Mouse (Mus musculus) embryonic facial prominence, embryonic 15.5 days (tissue): ENCODE measurements around the gene Uhrf2. TPM values are rescaled to one million over a fixed set of nuclear protein-coding genes. Genes with fewer than 3 reads are reported as not detected.

ENCODE experiments used
- ATAC-seq: fragments of 200-750 bp; cut with Nextera tagmentation; 2 replicates; pipeline ENCODE4 v1.8.0; 2017; ENCODE audit warnings: low read depth, moderate TSS enrichment; ENCODE audit not compliant: insufficient number of reproducible peaks, low FRiP score, low TSS enrichment
- H3K27ac ChIP-seq: fragments of 300-500 bp; sonication (generic); replicated peaks from 2 replicates; pipeline ENCODE4 v1.5.1; 2015; ENCODE audit warnings: mild to moderate bottlenecking, inconsistent platforms
- H3K27me3 ChIP-seq: fragments of 300-500 bp; sonication (generic); 2 replicates; pipeline ENCODE4 v1.6.1; 2015; ENCODE audit warnings: inconsistent platforms
- H3K36me3 ChIP-seq: fragments of 300-500 bp; sonication (generic); 2 replicates; pipeline ENCODE4 v1.6.1; 2015; ENCODE audit warnings: mild to moderate bottlenecking, inconsistent platforms
- H3K4me1 ChIP-seq: fragments of 300-500 bp; sonication (generic); 2 replicates; pipeline ENCODE4 v1.6.1; 2015; ENCODE audit warnings: inconsistent platforms
- H3K4me2 ChIP-seq: fragments of 300-500 bp; sonication (generic); replicated peaks from 2 replicates; pipeline ENCODE4 v1.6.1; 2015; ENCODE audit warnings: mild to moderate bottlenecking, inconsistent platforms
- H3K4me3 ChIP-seq: fragments of 300-500 bp; sonication (generic); replicated peaks from 2 replicates; pipeline ENCODE4 v1.5.1; 2015; ENCODE audit warnings: mild to moderate bottlenecking, inconsistent platforms
- H3K9ac ChIP-seq: fragments of 300-500 bp; sonication (generic); 2 replicates; pipeline ENCODE4 v1.6.1; 2015; ENCODE audit warnings: inconsistent platforms
- H3K9me3 ChIP-seq: fragments of 300-500 bp; sonication (generic); replicated peaks from 2 replicates; pipeline ENCODE4 v1.6.1; 2016; ENCODE audit warnings: inconsistent platforms
- WGBS: fragments of 180-500 bp; shearing (Covaris S2); methylation state at CpG from one replicate; pipeline ENCODE4 v1.1.7; 2015; 5-methylcytosine and 5-hydroxymethylcytosine counted together
- polyA plus RNA-seq: library from polyadenylated mRNA; unstranded; fragments of >200 nt; fragmentation: Nextera tagmentation; extraction: Ambion mirVana; gene quantifications from 2 replicates; pipeline ENCODE4 v1.2.1, GENCODE M21; 2015

Gene Uhrf2
- polyA plus RNA-seq, 1 experiment from 2014 or later = 65.7 TPM

GRCm38 (mm10) chr19:30136308-30136707, 106.0 kb downstream of the Uhrf2 start:
- ATAC-seq = no peak
- Histone ChIP-seq H3K27ac (no peak overlapping the region), H3K4me1 (no peaks in the 10 kb centered on the region), H3K9me3 (no peaks in the 10 kb centered on the region), H3K36me3 (no peaks in the 10 kb centered on the region), H3K27me3 (no peaks in the 10 kb centered on the region), H3K9ac (no peak overlapping the region), H3K4me2 (no peak overlapping the region), H3K4me3 (no peak overlapping the region)
- WGBS = 61% methylated on average over 1 of the region's 1 CpGs

Other genes with a start within 250 kb of the Uhrf2 start
- gene 9930021J03Rik, start 224.5 kb upstream of the Uhrf2 start, polyA plus RNA-seq = 5.6 and 5.7 TPM in 2 replicates
- 15.8 and 16.2 TPM in 2 replicates for gene Ranbp6, start 217.5 kb upstream of the Uhrf2 start, polyA plus RNA-seq
- 11.0 and 18.6 TPM in 2 replicates for gene Il33, start 105.4 kb upstream of the Uhrf2 start, polyA plus RNA-seq
- not detected in 2 replicates for gene Trpd52l3, start 26.7 kb upstream of the Uhrf2 start, polyA plus RNA-seq
- gene Gldc, start 144.9 kb downstream of the Uhrf2 start, polyA plus RNA-seq = 5.3 and 6.6 TPM in 2 replicates
- gene Mbl2, start 202.4 kb downstream of the Uhrf2 start, polyA plus RNA-seq = 0.25 TPM in 1 of 2 replicates, not detected in the other